Mouse (Mus musculus) hindbrain, postnatal 0 days (tissue): ENCODE measurements at regions not wholly inside any gene's neighbourhood (a gene's known extent, or its start where the extent isn't known, plus 50 kb on each side); places are given as distances from the start of the nearest gene placed in this dataset.
A peak's percentile ranks its signal among the peaks of the same experiment; 100 is the strongest.

Experiments
- ATAC-seq: fragments of 200-750 bp; cut with Nextera tagmentation; 2 replicates; pipeline ENCODE4 v1.8.0; 2017; ENCODE audit warnings: mild to moderate bottlenecking, moderate TSS enrichment, moderate library complexity
- DNase-seq: peaks from one replicate; pipeline ENCODE4 v3.0.0-alpha.2; 2015; ENCODE audit warnings: low spot score
- H3K27ac ChIP-seq: fragments of 300-500 bp; sonication (generic); 2 replicates; pipeline ENCODE4 v1.5.1; 2014; ENCODE audit warnings: mild to moderate bottlenecking
- H3K27me3 ChIP-seq: fragments of 300-500 bp; sonication (generic); 2 replicates; pipeline ENCODE4 v1.6.1; 2014; ENCODE audit warnings: low read length, mixed read lengths; ENCODE audit not compliant: insufficient read depth
- H3K36me3 ChIP-seq: fragments of 300-500 bp; sonication (generic); 2 replicates; pipeline ENCODE4 v1.6.1; 2014; ENCODE audit warnings: low read length, mixed read lengths; ENCODE audit not compliant: insufficient read depth
- H3K4me1 ChIP-seq: fragments of 300-500 bp; sonication (generic); 2 replicates; pipeline ENCODE4 v1.6.1; 2014; ENCODE audit warnings: antibody characterized with exemption, low read length, mixed read lengths; ENCODE audit not compliant: insufficient read depth
- H3K4me2 ChIP-seq: fragments of 300-500 bp; sonication (generic); 2 replicates; pipeline ENCODE4 v1.6.1; 2014; ENCODE audit warnings: low read depth, mild to moderate bottlenecking, low read length, moderate library complexity, mixed read lengths
- H3K4me3 ChIP-seq: fragments of 300-500 bp; sonication (generic); 2 replicates; pipeline ENCODE4 v1.5.1; 2014; ENCODE audit warnings: low read length
- H3K9ac ChIP-seq: fragments of 300-500 bp; sonication (generic); replicated peaks from 2 replicates; pipeline ENCODE4 v1.6.1; 2014; ENCODE audit warnings: mild to moderate bottlenecking, low read length, moderate library complexity, mixed read lengths
- H3K9me3 ChIP-seq: fragments of 300-500 bp; sonication (generic); 2 replicates; pipeline ENCODE4 v1.6.1; 2016; ENCODE audit warnings: low read length, mixed read lengths
- CTCF ChIP-seq: IDR thresholded peaks from 2 replicates; pipeline ENCODE4 v1.5.1; 2016; ENCODE audit warnings: antibody characterized with exemption, control low read depth, low read depth
- WGBS: fragments of 180-500 bp; shearing (Covaris S2); extraction: QIAGEN DNeasy Blood & Tissue Kit; methylation state at CpG from one replicate; pipeline ENCODE4 v1.1.7; 2014; 5-methylcytosine and 5-hydroxymethylcytosine counted together

- no peak for TF ChIP-seq CTCF
- WGBS = 96% methylated on average over 1 of the region's 1 CpGs
- DNase-seq (no peak), ATAC-seq (no peak)
- no peak overlapping the region for H3K4me2 ChIP-seq
- H3K9ac ChIP-seq = no peak overlapping the region
- no peaks in the 10 kb centered on the region for H3K36me3 ChIP-seq
- H3K27ac ChIP-seq = no peak overlapping the region
- no peaks in the 10 kb centered on the region for H3K4me1 ChIP-seq
- no peaks in the 10 kb centered on the region for H3K27me3 ChIP-seq
- no peaks in the 10 kb centered on the region for H3K9me3 ChIP-seq
- no peak overlapping the region for H3K4me3 ChIP-seq
These were observed 74.0 kb upstream of the Camk1g start for GRCm38 (mm10) chr1:193443964-193444676.

GRCm38 (mm10) chr1:193440512-193440911 lies 70.4 kb upstream of the Camk1g start:
- peak; percentile 50 for TF ChIP-seq CTCF
- 7% methylated on average over 1 of the region's 1 CpGs for WGBS
- Histone ChIP-seq H3K27me3 (no peaks in the 10 kb centered on the region), H3K4me3 (no peak overlapping the region), H3K27ac (no peak overlapping the region), H3K36me3 (no peaks in the 10 kb centered on the region), H3K9ac (no peak overlapping the region), H3K4me2 (no peak overlapping the region), H3K9me3 (no peaks in the 10 kb centered on the region), H3K4me1 (no peaks in the 10 kb centered on the region)
- ATAC-seq (no peak), DNase-seq (no peak)

- no peak for ATAC-seq
- DNase-seq = peak; percentile 33
- Histone ChIP-seq H3K9ac (no peak overlapping the region), H3K4me1 (peaks cover 9% of the 10 kb centered on the region; the same call in 1 of the 2 replicates), H3K9me3 (no peaks in the 10 kb centered on the region), H3K4me2 (no peak overlapping the region), H3K4me3 (no peak overlapping the region), H3K27me3 (no peaks in the 10 kb centered on the region), H3K36me3 (no peaks in the 10 kb centered on the region), H3K27ac (peak overlapping the region; percentile 42; the same call in 1 of the 2 replicates)
- TF ChIP-seq CTCF = no peak
- WGBS = 46% methylated on average over 4 of the region's 4 CpGs
These were observed 64.2 kb upstream of the Camk1g start for GRCm38 (mm10) chr1:193434281-193434680.

GRCm38 (mm10) chr1:193433493-193434021 lies 63.5 kb upstream of the Camk1g start:
- peak; percentile 69 for ATAC-seq
- H3K4me2 ChIP-seq = no peak overlapping the region
- peak; percentile 77 for DNase-seq
- H3K27me3 ChIP-seq = no peaks in the 10 kb centered on the region
- peaks cover 9% of the 10 kb centered on the region; the same call in 1 of the 2 replicates for H3K4me1 ChIP-seq
- H3K4me3 ChIP-seq = no peak overlapping the region
- H3K27ac ChIP-seq = peak overlapping the region; percentile 42
- H3K9ac ChIP-seq = no peak overlapping the region
- no peaks in the 10 kb centered on the region for H3K9me3 ChIP-seq
- H3K36me3 ChIP-seq = no peaks in the 10 kb centered on the region
- WGBS = 7% methylated on average over 7 of the region's 7 CpGs
- TF ChIP-seq CTCF = no peak

GRCm38 (mm10) chr1:193430231-193430630 lies 60.1 kb upstream of the Camk1g start:
- DNase-seq (no peak), ATAC-seq (no peak)
- H3K4me3 ChIP-seq = no peak overlapping the region
- no peak for TF ChIP-seq CTCF
- H3K27me3 ChIP-seq = no peaks in the 10 kb centered on the region
- H3K36me3 ChIP-seq = no peaks in the 10 kb centered on the region
- H3K4me1 ChIP-seq = peaks cover 9% of the 10 kb centered on the region; the same call in 1 of the 2 replicates
- no peak overlapping the region for H3K27ac ChIP-seq
- H3K9me3 ChIP-seq = no peaks in the 10 kb centered on the region
- H3K4me2 ChIP-seq = no peak overlapping the region
- H3K9ac ChIP-seq = no peak overlapping the region
- 23% methylated on average over 8 of the region's 8 CpGs for WGBS

GRCm38 (mm10) chr1:193423653-193424075 lies 53.6 kb upstream of the Camk1g start:
- no peak overlapping the region for H3K27ac ChIP-seq
- H3K4me1 ChIP-seq = peaks cover 5% of the 10 kb centered on the region
- no peaks in the 10 kb centered on the region for H3K36me3 ChIP-seq
- no peak for TF ChIP-seq CTCF
- H3K9ac ChIP-seq = no peak overlapping the region
- no peaks in the 10 kb centered on the region for H3K9me3 ChIP-seq
- peak; percentile 37 for DNase-seq
- H3K4me2 ChIP-seq = no peak overlapping the region
- H3K4me3 ChIP-seq = no peak overlapping the region
- 22% methylated on average over 8 of the region's 8 CpGs for WGBS
- ATAC-seq = peak; percentile 48
- H3K27me3 ChIP-seq = no peaks in the 10 kb centered on the region

GRCm38 (mm10) chr1:193422886-193423285 lies 52.8 kb upstream of the Camk1g start:
- Histone ChIP-seq H3K9me3 (no peaks in the 10 kb centered on the region), H3K4me2 (no peak overlapping the region), H3K36me3 (no peaks in the 10 kb centered on the region), H3K27ac (no peak overlapping the region), H3K27me3 (no peaks in the 10 kb centered on the region), H3K4me3 (no peak overlapping the region), H3K9ac (no peak overlapping the region), H3K4me1 (peaks cover 12% of the 10 kb centered on the region)
- 60% methylated on average over 1 of the region's 1 CpGs for WGBS
- ATAC-seq = peak; percentile 44; the same call in 1 of the 2 replicates
- DNase-seq = no peak
- TF ChIP-seq CTCF = no peak
